Comparison of ENCODE assay signal across 23 mouse cellular contexts in genomic region chr2:72744901-72745300, GRCm38 (mm10).
"Had no signal": no experiment of that assay in that cellular context is flagged by ENCODE, and none has a peak within 500 bp of the region (broad histone marks: within the 10 kb centered on the region; RNA-seq: fewer than 3 reads in every experiment).

No protein-coding gene starts in this region.

- DNase-seq: gastrocnemius, postnatal 14 days; gastrocnemius, postnatal 36 days; heart, adult 18-20 months; heart, postnatal 14 days; heart, postnatal 36 days; kidney, adult 11 months; kidney, adult 2 months; kidney, adult 9 months; kidney, postnatal 14 days; kidney, postnatal 36 days; layer of hippocampus, postnatal 36 days; left cerebral cortex, postnatal 4 days had no signal

- H3K4me3 ChIP-seq: heart, embryonic 13.5 days; heart, embryonic 15.5 days; hindbrain, embryonic 13.5 days; hindbrain, embryonic 15.5 days; kidney, embryonic 15.5 days; limb, embryonic 13.5 days; limb, embryonic 15.5 days; liver, embryonic 12.5 days had no signal

- H3K27me3 ChIP-seq: heart, embryonic 13.5 days; heart, embryonic 15.5 days; hindbrain, embryonic 13.5 days; hindbrain, embryonic 15.5 days; kidney, embryonic 15.5 days; limb, embryonic 13.5 days; limb, embryonic 15.5 days; liver, embryonic 12.5 days had no signal

- H3K27ac ChIP-seq: heart, embryonic 13.5 days; heart, embryonic 15.5 days; hindbrain, embryonic 13.5 days; hindbrain, embryonic 15.5 days; hindbrain, postnatal 0 days; kidney, embryonic 15.5 days; kidney, postnatal 0 days; limb, embryonic 13.5 days; limb, embryonic 15.5 days; liver, embryonic 12.5 days; liver, embryonic 14.5 days had no signal

- H3K4me1 ChIP-seq: liver, embryonic 12.5 days had no signal

- H3K36me3 ChIP-seq: heart, embryonic 13.5 days; heart, embryonic 15.5 days; hindbrain, embryonic 13.5 days; hindbrain, embryonic 15.5 days; kidney, embryonic 15.5 days; limb, embryonic 13.5 days; limb, embryonic 15.5 days; liver, embryonic 12.5 days had no signal
